Mouse (Mus musculus) brain, embryonic 18.5 days (tissue): ENCODE data around the gene Unc45a.

Experiments
- DNase-seq: peaks from one replicate; pipeline ENCODE4 v3.0.0-alpha.2; 2012; ENCODE audit warnings: low read depth, low spot score

Unc45a gene

GRCm38 (mm10) chr7:80283226-80283918, 57.4 kb downstream of the Unc45a start:
- no peak for DNase-seq

GRCm38 (mm10) chr7:80281646-80282045, 59.2 kb downstream of the Unc45a start:
- no peak for DNase-seq

GRCm38 (mm10) chr7:80280998-80281397, 59.8 kb downstream of the Unc45a start:
- DNase-seq: no peak

GRCm38 (mm10) chr7:80280032-80280431, 60.8 kb downstream of the Unc45a start:
- no peak for DNase-seq

- no peak for DNase-seq
These were observed 64.4 kb downstream of the Unc45a start for GRCm38 (mm10) chr7:80276374-80276773.
